Mouse (Mus musculus): ENCODE measurements around the gene Nxpe4. TPM values are rescaled to one million over a fixed set of nuclear protein-coding genes. Genes with fewer than 3 reads are reported as not detected.
A peak's percentile ranks its signal among the peaks of the same experiment; 100 is the strongest.

The Nxpe4 gene
- polyA plus RNA-seq, 1 experiment from 2014 or later, result 8.3 TPM

- Histone ChIP-seq H3K4me2 (replicated peaks; ENCODE audit: low read depth, low read length) (no peak overlapping the region), H3K4me3 (ENCODE audit: low read depth, low read length) (no peak overlapping the region), H3K27me3 (ENCODE audit: control insufficient read depth, insufficient read depth, low read length) (no peaks in the 10 kb centered on the region), H3K4me1 (ENCODE audit: control insufficient read depth, insufficient read depth, low read length) (no peaks in the 10 kb centered on the region), H3K27ac (ENCODE audit: low read length) (no peak overlapping the region), H3K9ac (replicated peaks; ENCODE audit: low read depth, low read length) (no peak overlapping the region), H3K9me3 (ENCODE audit: control insufficient read depth, low read depth, low read length) (no peaks in the 10 kb centered on the region), H3K36me3 (ENCODE audit: control insufficient read depth, insufficient read depth, low read length) (no peaks in the 10 kb centered on the region)
- no peak for ATAC-seq (ENCODE audit: insufficient number of reproducible peaks, insufficient read depth, low FRiP score, low read depth)
- WGBS, result 63% methylated on average over 9 of the region's 9 CpGs
Observed at GRCm38 (mm10) chr9:48345456-48345855, 183.6 kb downstream of the Nxpe4 start.

- no peak for ATAC-seq (ENCODE audit: insufficient number of reproducible peaks, insufficient read depth, low FRiP score, low read depth)
- Histone ChIP-seq H3K4me1 (ENCODE audit: control insufficient read depth, insufficient read depth, low read length) (no peaks in the 10 kb centered on the region), H3K9me3 (ENCODE audit: control insufficient read depth, low read depth, low read length) (no peaks in the 10 kb centered on the region), H3K4me3 (ENCODE audit: low read depth, low read length) (no peak overlapping the region), H3K27ac (ENCODE audit: low read length) (no peak overlapping the region), H3K27me3 (ENCODE audit: control insufficient read depth, insufficient read depth, low read length) (no peaks in the 10 kb centered on the region), H3K36me3 (ENCODE audit: control insufficient read depth, insufficient read depth, low read length) (no peaks in the 10 kb centered on the region), H3K9ac (replicated peaks; ENCODE audit: low read depth, low read length) (no peak overlapping the region), H3K4me2 (replicated peaks; ENCODE audit: low read depth, low read length) (no peak overlapping the region)
- WGBS, result 88% methylated on average over 3 of the region's 3 CpGs
Observed at GRCm38 (mm10) chr9:48345866-48346265, 184.0 kb downstream of the Nxpe4 start.

GRCm38 (mm10) chr9:48353148-48353698, 191.4 kb downstream of the Nxpe4 start, which contains the start of gene Nxpe2:
Gene Nxpe2 (minus strand): TSS chr9:48353454.
- 55% methylated on average over 2 of the region's 2 CpGs for WGBS
- H3K4me1 ChIP-seq (ENCODE audit: control insufficient read depth, insufficient read depth, low read length), result no peaks in the 10 kb centered on the region
- H3K27me3 ChIP-seq (ENCODE audit: control insufficient read depth, insufficient read depth, low read length), result no peaks in the 10 kb centered on the region
- no peak within 1 kb of the TSS for H3K9ac ChIP-seq (replicated peaks; ENCODE audit: low read depth, low read length)
- H3K27ac ChIP-seq (ENCODE audit: low read length), result peak within 1 kb of the TSS; percentile 33; the same call in 1 of the 2 replicates
- no peak for ATAC-seq (ENCODE audit: insufficient number of reproducible peaks, insufficient read depth, low FRiP score, low read depth)
- no peak within 1 kb of the TSS for H3K4me3 ChIP-seq (ENCODE audit: low read depth, low read length)
- H3K9me3 ChIP-seq (ENCODE audit: control insufficient read depth, low read depth, low read length), result no peaks in the 10 kb centered on the region
- H3K36me3 ChIP-seq (ENCODE audit: control insufficient read depth, insufficient read depth, low read length), result no peaks in the 10 kb centered on the region
- no peak within 1 kb of the TSS for H3K4me2 ChIP-seq (replicated peaks; ENCODE audit: low read depth, low read length)

GRCm38 (mm10) chr9:48354122-48354521, 192.3 kb downstream of the Nxpe4 start:
- no peaks in the 10 kb centered on the region for H3K9me3 ChIP-seq (ENCODE audit: control insufficient read depth, low read depth, low read length)
- H3K27ac ChIP-seq (ENCODE audit: low read length), result no peak overlapping the region
- H3K4me2 ChIP-seq (replicated peaks; ENCODE audit: low read depth, low read length), result no peak overlapping the region
- no peak for ATAC-seq (ENCODE audit: insufficient number of reproducible peaks, insufficient read depth, low FRiP score, low read depth)
- no peaks in the 10 kb centered on the region for H3K36me3 ChIP-seq (ENCODE audit: control insufficient read depth, insufficient read depth, low read length)
- H3K4me3 ChIP-seq (ENCODE audit: low read depth, low read length), result no peak overlapping the region
- no peaks in the 10 kb centered on the region for H3K4me1 ChIP-seq (ENCODE audit: control insufficient read depth, insufficient read depth, low read length)
- H3K9ac ChIP-seq (replicated peaks; ENCODE audit: low read depth, low read length), result no peak overlapping the region
- WGBS, result 64% methylated on average over 4 of the region's 4 CpGs
- no peaks in the 10 kb centered on the region for H3K27me3 ChIP-seq (ENCODE audit: control insufficient read depth, insufficient read depth, low read length)

GRCm38 (mm10) chr9:48354793-48355192, 193.0 kb downstream of the Nxpe4 start:
- WGBS, result 46% methylated on average over 3 of the region's 3 CpGs
- Histone ChIP-seq H3K4me3 (ENCODE audit: low read depth, low read length) (no peak overlapping the region), H3K9ac (replicated peaks; ENCODE audit: low read depth, low read length) (no peak overlapping the region), H3K4me2 (replicated peaks; ENCODE audit: low read depth, low read length) (no peak overlapping the region), H3K27ac (ENCODE audit: low read length) (no peak overlapping the region), H3K4me1 (ENCODE audit: control insufficient read depth, insufficient read depth, low read length) (no peaks in the 10 kb centered on the region), H3K9me3 (ENCODE audit: control insufficient read depth, low read depth, low read length) (no peaks in the 10 kb centered on the region), H3K27me3 (ENCODE audit: control insufficient read depth, insufficient read depth, low read length) (no peaks in the 10 kb centered on the region), H3K36me3 (ENCODE audit: control insufficient read depth, insufficient read depth, low read length) (no peaks in the 10 kb centered on the region)
- ATAC-seq (ENCODE audit: insufficient number of reproducible peaks, insufficient read depth, low FRiP score, low read depth), result no peak

GRCm38 (mm10) chr9:48357097-48357496, 195.3 kb downstream of the Nxpe4 start:
- H3K4me2 ChIP-seq (replicated peaks; ENCODE audit: low read depth, low read length), result no peak overlapping the region
- ATAC-seq (ENCODE audit: insufficient number of reproducible peaks, insufficient read depth, low FRiP score, low read depth), result no peak
- H3K9me3 ChIP-seq (ENCODE audit: control insufficient read depth, low read depth, low read length), result no peaks in the 10 kb centered on the region
- no peak overlapping the region for H3K27ac ChIP-seq (ENCODE audit: low read length)
- H3K4me3 ChIP-seq (ENCODE audit: low read depth, low read length), result no peak overlapping the region
- no peak overlapping the region for H3K9ac ChIP-seq (replicated peaks; ENCODE audit: low read depth, low read length)
- H3K4me1 ChIP-seq (ENCODE audit: control insufficient read depth, insufficient read depth, low read length), result no peaks in the 10 kb centered on the region
- H3K36me3 ChIP-seq (ENCODE audit: control insufficient read depth, insufficient read depth, low read length), result no peaks in the 10 kb centered on the region
- H3K27me3 ChIP-seq (ENCODE audit: control insufficient read depth, insufficient read depth, low read length), result no peaks in the 10 kb centered on the region
- 87% methylated on average over 3 of the region's 3 CpGs for WGBS

GRCm38 (mm10) chr9:48360826-48361225, 199.0 kb downstream of the Nxpe4 start:
- Histone ChIP-seq H3K9me3 (ENCODE audit: control insufficient read depth, low read depth, low read length) (no peaks in the 10 kb centered on the region), H3K36me3 (ENCODE audit: control insufficient read depth, insufficient read depth, low read length) (no peaks in the 10 kb centered on the region), H3K9ac (replicated peaks; ENCODE audit: low read depth, low read length) (no peak overlapping the region), H3K27me3 (ENCODE audit: control insufficient read depth, insufficient read depth, low read length) (no peaks in the 10 kb centered on the region), H3K27ac (ENCODE audit: low read length) (no peak overlapping the region), H3K4me1 (ENCODE audit: control insufficient read depth, insufficient read depth, low read length) (no peaks in the 10 kb centered on the region), H3K4me2 (replicated peaks; ENCODE audit: low read depth, low read length) (no peak overlapping the region), H3K4me3 (ENCODE audit: low read depth, low read length) (no peak overlapping the region)
- WGBS, result 78% methylated on average over 4 of the region's 4 CpGs
- no peak for ATAC-seq (ENCODE audit: insufficient number of reproducible peaks, insufficient read depth, low FRiP score, low read depth)

GRCm38 (mm10) chr9:48361815-48362631, 200.2 kb downstream of the Nxpe4 start:
- Histone ChIP-seq H3K9ac (replicated peaks; ENCODE audit: low read depth, low read length) (no peak overlapping the region), H3K4me3 (ENCODE audit: low read depth, low read length) (no peak overlapping the region), H3K36me3 (ENCODE audit: control insufficient read depth, insufficient read depth, low read length) (no peaks in the 10 kb centered on the region), H3K27me3 (ENCODE audit: control insufficient read depth, insufficient read depth, low read length) (no peaks in the 10 kb centered on the region), H3K4me2 (replicated peaks; ENCODE audit: low read depth, low read length) (no peak overlapping the region), H3K4me1 (ENCODE audit: control insufficient read depth, insufficient read depth, low read length) (no peaks in the 10 kb centered on the region), H3K27ac (ENCODE audit: low read length) (no peak overlapping the region), H3K9me3 (ENCODE audit: control insufficient read depth, low read depth, low read length) (no peaks in the 10 kb centered on the region)
- WGBS, result 69% methylated on average over 14 of the region's 14 CpGs
- peak; percentile 88; the same call in 1 of the 2 replicates for ATAC-seq (ENCODE audit: insufficient number of reproducible peaks, insufficient read depth, low FRiP score, low read depth)
